ENCODE assay signal across 9 mouse cellular contexts in genomic region chr11:53521821-53522131, GRCm38 (mm10). TPM values are rescaled to one million over a fixed set of nuclear protein-coding genes. Genes with fewer than 3 reads are reported as not detected.
A peak's percentile ranks its signal among the peaks of the same experiment; 100 is the strongest.
DNase-seq lines count a peak whose midpoint lies in the region; ATAC-seq and TF ChIP-seq lines count a peak whose summit lies in the region.
"Had no signal": no experiment of that assay in that cellular context is flagged by ENCODE, and none has a peak within 500 bp of the region (broad histone marks: within the 10 kb centered on the region; RNA-seq: fewer than 3 reads in every experiment).

No protein-coding gene starts in this region.

- peaks cover 68% of the 10 kb centered on the region for H3K4me1 ChIP-seq in limb, embryonic 15.5 days
- H3K4me1 ChIP-seq in stomach, postnatal 0 days (replicated peaks; ENCODE audit: control insufficient read depth, insufficient read depth), result peaks cover 2% of the 10 kb centered on the region; the same call in 1 of the 2 replicates

- H3K4me2 ChIP-seq in limb, embryonic 15.5 days, result peak overlapping the region; percentile 62
- peak overlapping the region; percentile 87 for H3K4me2 ChIP-seq in stomach, postnatal 0 days (replicated peaks; ENCODE audit: low read depth)

- TF ChIP-seq CTCF in stomach, postnatal 0 days (IDR thresholded peaks at IDR 0.05; ENCODE audit: low read depth), result no peak

- no peaks in the 10 kb centered on the region for H3K36me3 ChIP-seq in limb, embryonic 15.5 days
- no peaks in the 10 kb centered on the region for H3K36me3 ChIP-seq in stomach, postnatal 0 days (ENCODE audit: control insufficient read depth, insufficient read depth, low read length)

- no peaks in the 10 kb centered on the region for H3K9me3 ChIP-seq in limb, embryonic 15.5 days
- no peaks in the 10 kb centered on the region for H3K9me3 ChIP-seq in stomach, postnatal 0 days (ENCODE audit: control insufficient read depth, low read length)

- no peak for ATAC-seq in limb, embryonic 15.5 days (ENCODE audit: insufficient number of reproducible peaks, low FRiP score, low TSS enrichment, low read depth)
- ATAC-seq in stomach, postnatal 0 days (ENCODE audit: low FRiP score, low TSS enrichment), result no peak

- H3K9ac ChIP-seq in limb, embryonic 15.5 days, result no peak overlapping the region
- no peak overlapping the region for H3K9ac ChIP-seq in stomach, postnatal 0 days (ENCODE audit: low read length)

- H3K4me3 ChIP-seq in limb, embryonic 15.5 days, result peak overlapping the region; percentile 84
- peak overlapping the region; percentile 15; the same call in 1 of the 2 replicates for H3K4me3 ChIP-seq in stomach, postnatal 0 days (ENCODE audit: low read depth, low read length)

- WGBS in limb, embryonic 15.5 days, result 64% methylated on average over 7 of the region's 7 CpGs
- 62% methylated on average over 7 of the region's 7 CpGs for WGBS in stomach, postnatal 0 days

- TF ChIP-seq EP300 in stomach, postnatal 0 days (optimal IDR thresholded peaks at IDR 0.05), result no peak

- H3K27me3 ChIP-seq in limb, embryonic 15.5 days, result no peaks in the 10 kb centered on the region
- no peaks in the 10 kb centered on the region for H3K27me3 ChIP-seq in stomach, postnatal 0 days (ENCODE audit: control insufficient read depth, insufficient read depth, low read length)

- peak; percentile 61 to 63 for DNase-seq in cerebellum, postnatal 25 days
- no peak for DNase-seq in cerebellum, adult 9-10 months
- peak; percentile 22 for DNase-seq in urinary bladder, postnatal 25 days (ENCODE audit: low spot score)
- no peak for DNase-seq in urinary bladder, adult 2 months (ENCODE audit: low spot score)
- DNase-seq in stomach, postnatal 0 days (ENCODE audit: low spot score), result no peak
- no peak for DNase-seq in adrenal gland, postnatal 10 days
- DNase-seq in spleen, postnatal 36 days (ENCODE audit: low spot score in 2 of 2), result no peak

- peak overlapping the region; percentile 94; the same call in 1 of the 2 replicates for H3K27ac ChIP-seq in limb, embryonic 15.5 days
- H3K27ac ChIP-seq in stomach, postnatal 0 days (replicated peaks), result peak overlapping the region; percentile 89; the same call in 1 of the 2 replicates
- H3K27ac ChIP-seq: macrophage had no signal

RNA-seq across cellular contexts. Expression of gene Sept8, which starts 2.7 kb away (rescaled TPM):
- 63.8 and 64.4 TPM in 2 replicates for polyA plus RNA-seq in urinary bladder, adult 2 months (2012; rRNA removed)
- polyA plus RNA-seq in limb, embryonic 15.5 days (2015; fragmentation: Nextera tagmentation; extraction: Ambion mirVana), result 54.9 and 55.4 TPM in 2 replicates
- 21.2 and 21.5 TPM in 2 replicates for polyA plus RNA-seq in stomach, postnatal 0 days (2015; fragmentation: Nextera tagmentation; extraction: Ambion mirVana)
- total RNA-seq in adrenal gland, postnatal 10 days (2021), result 10 to 100 TPM; 41.2 to 49.2 TPM

RNA-seq across cellular contexts. Expression of gene Sowaha, which starts 41.7 kb away (rescaled TPM):
- polyA plus RNA-seq in urinary bladder, adult 2 months (2012; rRNA removed), result 6.5 and 7.4 TPM in 2 replicates
- 0.21 and 0.28 TPM in 2 replicates for polyA plus RNA-seq in limb, embryonic 15.5 days (2015; fragmentation: Nextera tagmentation; extraction: Ambion mirVana)
- polyA plus RNA-seq in stomach, postnatal 0 days (2015; fragmentation: Nextera tagmentation; extraction: Ambion mirVana), result 0.91 and 1.1 TPM in 2 replicates
- total RNA-seq in adrenal gland, postnatal 10 days (2021), result under 1 TPM; 0.60 to 0.94 TPM
- polyA plus RNA-seq: macrophage had no signal

RNA-seq across cellular contexts. Expression of gene Gm9945, which starts 41.8 kb away (rescaled TPM):
- polyA plus RNA-seq in urinary bladder, adult 2 months (2012; rRNA removed), result 0.11 and 0.15 TPM in 2 replicates
- polyA plus RNA-seq in limb, embryonic 15.5 days (2015; fragmentation: Nextera tagmentation; extraction: Ambion mirVana), result not detected in 2 replicates
- 0.11 TPM in 1 of 2 replicates, not detected in the other for polyA plus RNA-seq in stomach, postnatal 0 days (2015; fragmentation: Nextera tagmentation; extraction: Ambion mirVana)
- total RNA-seq in adrenal gland, postnatal 10 days (2021), result not detected
- polyA plus RNA-seq: macrophage had no signal

RNA-seq across cellular contexts. Expression of gene Kif3a, which starts 45.4 kb away (rescaled TPM):
- polyA plus RNA-seq in urinary bladder, adult 2 months (2012; rRNA removed), result 14.3 and 16.1 TPM in 2 replicates
- 69.2 and 82.2 TPM in 2 replicates for polyA plus RNA-seq in limb, embryonic 15.5 days (2015; fragmentation: Nextera tagmentation; extraction: Ambion mirVana)
- polyA plus RNA-seq in stomach, postnatal 0 days (2015; fragmentation: Nextera tagmentation; extraction: Ambion mirVana), result 22.1 and 25.3 TPM in 2 replicates
- total RNA-seq in adrenal gland, postnatal 10 days (2021), result 10 to 100 TPM; 24.2 to 26.5 TPM

RNA-seq across cellular contexts. Expression of gene Gm9837, which starts 51.5 kb away (rescaled TPM):
- polyA plus RNA-seq in urinary bladder, adult 2 months (2012; rRNA removed), result not detected in 2 replicates
- not detected in 2 replicates for polyA plus RNA-seq in limb, embryonic 15.5 days (2015; fragmentation: Nextera tagmentation; extraction: Ambion mirVana)
- polyA plus RNA-seq in stomach, postnatal 0 days (2015; fragmentation: Nextera tagmentation; extraction: Ambion mirVana), result not detected in 2 replicates
- total RNA-seq in adrenal gland, postnatal 10 days (2021), result not detected
- polyA plus RNA-seq: macrophage had no signal

Comparison
In these comparisons a context has a peak if more than half of its experiments do, and no peak if none do; other contexts are left out.
1. DNase-seq: peak in cerebellum, postnatal 25 days (2 of 2) and urinary bladder, postnatal 25 days (single experiment); none in cerebellum, adult 9-10 months (single experiment), urinary bladder, adult 2 months (single experiment), stomach, postnatal 0 days (single experiment), adrenal gland, postnatal 10 days (single experiment) and spleen, postnatal 36 days (0 of 2).